Mouse (Mus musculus) frontal cortex, postnatal 25 days (tissue): ENCODE measurements around the gene E430018J23Rik.
"Not testable (repeated sequence)": the region's sequence is repeated elsewhere in the genome, so short reads cannot be mapped to it uniquely, and the experiment has no call there.

Experiments
- DNase-seq, 2 experiments: peaks; one replicate each; pipeline ENCODE4 v3.0.0; 2022; ENCODE audit warnings: low spot score in 2 of 2

The E430018J23Rik gene

GRCm38 (mm10) chr7:127342332-127342731 lies 51.1 kb downstream of the E430018J23Rik start:
- no peak for DNase-seq

DNA sequence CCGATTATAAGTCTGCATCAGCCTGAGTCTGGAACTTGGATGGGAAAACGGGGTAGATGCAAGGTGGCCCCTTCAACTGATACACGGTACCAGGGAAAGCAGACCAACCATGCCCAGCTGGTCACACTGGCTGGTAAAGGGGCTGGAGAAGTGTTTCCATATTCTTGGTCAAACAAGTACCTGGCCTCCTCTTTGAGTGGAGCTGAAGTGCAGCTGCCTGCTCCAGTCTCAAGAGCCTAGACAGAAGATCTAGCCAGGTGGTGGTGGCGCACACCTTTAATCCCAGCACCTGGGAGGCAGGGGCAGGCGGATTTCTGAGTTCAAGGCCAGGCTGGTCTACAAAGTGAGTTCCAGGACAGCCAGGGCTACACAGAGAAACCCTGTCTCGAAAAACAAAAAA lies 51.6 kb downstream of the E430018J23Rik start:
- not testable (repeated sequence) for DNase-seq

GRCm38 (mm10) chr7:127341356-127341755 lies 52.1 kb downstream of the E430018J23Rik start:
- DNase-seq, result no peak
